In the genomic region with DNA sequence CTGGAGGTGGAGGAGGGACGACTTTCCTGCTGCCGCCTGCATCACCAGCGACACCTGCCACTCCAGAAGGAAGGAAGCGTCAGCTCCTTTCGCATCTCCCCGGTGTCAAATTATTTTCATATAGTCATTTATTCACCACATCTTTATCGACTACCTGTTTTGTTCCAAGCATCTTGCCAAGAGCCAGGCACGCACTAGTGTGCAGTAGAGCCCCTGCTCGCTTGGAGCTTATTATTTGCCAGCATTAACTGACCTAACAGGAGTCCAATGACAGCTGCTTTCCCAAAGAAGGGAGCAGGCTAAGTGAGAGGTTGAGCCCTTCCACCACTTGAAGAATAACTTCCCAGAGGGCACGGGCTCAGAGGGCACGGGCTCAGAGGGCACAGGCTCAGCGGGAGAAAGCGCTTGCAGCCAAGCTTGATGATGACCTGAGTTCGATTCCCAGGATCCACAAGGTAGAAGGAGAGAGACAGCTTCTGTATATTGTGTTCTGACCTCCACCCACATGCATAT, we compare ENCODE assay signal across 7 mouse cellular contexts. TPM values are rescaled to one million over a fixed set of nuclear protein-coding genes. Genes with fewer than 3 reads are reported as not detected.
DNase-seq lines count a peak whose midpoint lies in the region; ATAC-seq and TF ChIP-seq lines count a peak whose summit lies in the region.

A gene (minus strand): TSS at position 337 of the 513 bp plus-strand sequence.

- peak; percentile 48 for ATAC-seq in Patski
- peak; percentile 31 for ATAC-seq in hindbrain, embryonic 13.5 days (ENCODE audit: low FRiP score)
- no peak for ATAC-seq in monocyte, adult 5-6 weeks (replicated peaks; ENCODE audit: insufficient number of reproducible peaks, low FRiP score, low TSS enrichment, poor library complexity, severe bottlenecking)

- CTCF ChIA-PET in Patski (lab: Charles Lee): interaction anchor here (1.2 kb wide), 1 partner anchor 37 kb away, joined by 3 read pairs; no protein-coding TSS in a partner anchor

- no peaks in the 10 kb centered on the region for H3K36me3 ChIP-seq in E14TG2a.4 (ENCODE audit: insufficient read depth, low read length)
- peaks cover 3% of the 10 kb centered on the region; the same call in 1 of the 2 replicates for H3K36me3 ChIP-seq in forebrain, embryonic 10.5 days (replicated peaks)
- H3K36me3 ChIP-seq in hindbrain, embryonic 13.5 days: no peaks in the 10 kb centered on the region

- no peaks in the 10 kb centered on the region for H3K9me3 ChIP-seq in E14TG2a.4 (ENCODE audit: low read length)
- H3K9me3 ChIP-seq in forebrain, embryonic 10.5 days: no peaks in the 10 kb centered on the region
- no peaks in the 10 kb centered on the region for H3K9me3 ChIP-seq in hindbrain, embryonic 13.5 days

- no peak for TF ChIP-seq CTCF in E14TG2a.4 (conservative IDR thresholded peaks at IDR 0.05; ENCODE audit: low read length)
- no peak for TF ChIP-seq CTCF in Patski (IDR thresholded peaks at IDR 0.05)

- peak within 1 kb of the TSS; percentile 98 for H3K9ac ChIP-seq in hindbrain, embryonic 13.5 days

- H3K4me2 ChIP-seq in hindbrain, embryonic 13.5 days: peak within 1 kb of the TSS; percentile 84

- peaks cover 39% of the 10 kb centered on the region for H3K4me1 ChIP-seq in E14TG2a.4 (replicated peaks; ENCODE audit: low read depth, low read length)
- H3K4me1 ChIP-seq in forebrain, embryonic 10.5 days: peaks cover 45% of the 10 kb centered on the region
- peaks cover 37% of the 10 kb centered on the region for H3K4me1 ChIP-seq in hindbrain, embryonic 13.5 days (replicated peaks)

- WGBS in forebrain, embryonic 10.5 days: 6% methylated on average over 14 of the region's 14 CpGs
- 5% methylated on average over 14 of the region's 14 CpGs for WGBS in hindbrain, embryonic 13.5 days

- H3K4me3 ChIP-seq in E14TG2a.4 (replicated peaks; ENCODE audit: low read length): peak within 1 kb of the TSS; percentile 92
- H3K4me3 ChIP-seq in forebrain, embryonic 10.5 days: peak within 1 kb of the TSS; percentile 60
- peak within 1 kb of the TSS; percentile 91 for H3K4me3 ChIP-seq in hindbrain, embryonic 13.5 days

- peaks cover 42% of the 10 kb centered on the region for H3K27me3 ChIP-seq in E14TG2a.4 (ENCODE audit: insufficient read depth, low read length)
- H3K27me3 ChIP-seq in Patski: peaks cover 20% of the 10 kb centered on the region
- H3K27me3 ChIP-seq in forebrain, embryonic 10.5 days (ENCODE audit: poor library complexity, severe bottlenecking): peaks cover 10% of the 10 kb centered on the region
- H3K27me3 ChIP-seq in hindbrain, embryonic 13.5 days: no peaks in the 10 kb centered on the region

- POLR2A ChIA-PET in Patski (lab: Charles Lee): no interaction called here

- in situ Hi-C loops in Patski (cut with MboI; ENCODE audit: low pct_unique_long_range_greater_than_20kb): no loop called here

- DNase-seq in Patski (ENCODE audit: low read depth, low spot score): no peak
- no peak for DNase-seq in forebrain, embryonic 10.5 days (ENCODE audit: extremely low spot score, low spot score)
- no peak for DNase-seq in left cerebral cortex, postnatal 14 days (ENCODE audit: low spot score in 2 of 2)
- DNase-seq in urinary bladder, postnatal 36 days (ENCODE audit: low spot score in 2 of 2): no peak

- intact Hi-C loops in left cerebral cortex, postnatal 14 days (cut with DNase I): loop anchor here (5.0 kb wide), 1 partner anchor 120 kb away; no protein-coding TSS in a partner anchor

- peak within 1 kb of the TSS; percentile 89 for H3K27ac ChIP-seq in forebrain, embryonic 10.5 days
- peak within 1 kb of the TSS; percentile 94 for H3K27ac ChIP-seq in hindbrain, embryonic 13.5 days

RNA-seq across cellular contexts. Expression of the gene that starts here (rescaled TPM):
- 15.3 TPM for polyA plus RNA-seq in Patski (2021)
- polyA plus RNA-seq in forebrain, embryonic 10.5 days (2016; fragmentation: Nextera tagmentation; extraction: Ambion mirVana): 23.1 and 25.0 TPM in 2 replicates
- polyA plus RNA-seq in hindbrain, embryonic 13.5 days (2015; fragmentation: Nextera tagmentation; extraction: Ambion mirVana): 74.9 and 83.6 TPM in 2 replicates
- total RNA-seq in left cerebral cortex, postnatal 14 days (2021): 100 to 1,000 TPM; 378 to 408 TPM
- total RNA-seq in monocyte, adult 5-6 weeks (2017): 120 to 188 TPM (median 136 TPM) in 3 replicates
